Mouse (Mus musculus) ES-E14 (cell line): ENCODE measurements around the gene Zfand3. TPM values are rescaled to one million over a fixed set of nuclear protein-coding genes. Genes with fewer than 3 reads are reported as not detected.

ENCODE experiments used
- DNase-seq: peaks from one replicate; pipeline ENCODE4 v3.0.0-alpha.2; 2013; ENCODE audit warnings: low read depth, low spot score
- H3K27ac ChIP-seq: 2 replicates; pipeline ENCODE4 v1.5.1; 2012; ENCODE audit warnings: low read depth, mild to moderate bottlenecking, low read length, moderate library complexity, mixed read lengths; ENCODE audit not compliant: poor library complexity, insufficient read depth, severe bottlenecking
- H3K36me3 ChIP-seq: 2 replicates; pipeline ENCODE4 v1.6.1; 2012; ENCODE audit warnings: mild to moderate bottlenecking, low read length, moderate library complexity, mixed read lengths; ENCODE audit not compliant: control insufficient read depth, poor library complexity, insufficient read depth, severe bottlenecking
- H3K4me1 ChIP-seq, 2 experiments: fragments of 150-350 bp in 1 of 2; sonication (generic) in 1 of 2; 2 replicates each; pipeline ENCODE4 v1.6.1; 2012; ENCODE audit warnings: low read length in 2 of 2, mild to moderate bottlenecking in 1 of 2, mixed read lengths in 1 of 2; ENCODE audit not compliant: control insufficient read depth in 2 of 2, insufficient read depth in 2 of 2, poor library complexity in 1 of 2
- H3K4me3 ChIP-seq, 2 experiments: fragments of 150-350 bp in 1 of 2; sonication (generic) in 1 of 2; 2 replicates each; pipeline ENCODE4 v1.5.1; 2012; ENCODE audit warnings: low read length in 2 of 2, low read depth in 1 of 2, mild to moderate bottlenecking in 1 of 2, mixed read lengths in 1 of 2; ENCODE audit not compliant: insufficient read depth in 1 of 2, poor library complexity in 1 of 2, severe bottlenecking in 1 of 2
- H3K9ac ChIP-seq: 2 replicates; pipeline ENCODE4 v1.6.1; 2012; ENCODE audit warnings: low read depth, mild to moderate bottlenecking, low read length, mixed read lengths; ENCODE audit not compliant: poor library complexity, insufficient read depth, severe bottlenecking
- H3K9me3 ChIP-seq: fragments of 150-350 bp; sonication (generic); 2 replicates; pipeline ENCODE4 v1.6.1; 2012; ENCODE audit warnings: low read depth, mild to moderate bottlenecking, low read length; ENCODE audit not compliant: control insufficient read depth, insufficient read depth
- CHD2 ChIP-seq: IDR thresholded peaks from 2 replicates; pipeline ENCODE4 v1.6.1; 2014; ENCODE audit warnings: mild to moderate bottlenecking, low read depth, low read length, inconsistent platforms
- HCFC1 ChIP-seq: IDR thresholded peaks from 2 replicates; pipeline ENCODE4 v1.6.1; 2012; ENCODE audit warnings: low read length, inconsistent platforms, borderline replicate concordance; ENCODE audit not compliant: insufficient read depth
- MAFK ChIP-seq: IDR thresholded peaks from 2 replicates; pipeline ENCODE4 v1.6.1; 2014; ENCODE audit warnings: mild to moderate bottlenecking, low read depth, low read length, inconsistent platforms; ENCODE audit not compliant: insufficient read depth
- ZC3H11A ChIP-seq: IDR thresholded peaks from 2 replicates; pipeline ENCODE4 v1.6.1; 2012; ENCODE audit warnings: low read depth, mild to moderate bottlenecking, inconsistent platforms, low read length, borderline replicate concordance
- ZNF384 ChIP-seq: IDR thresholded peaks from 2 replicates; pipeline ENCODE4 v1.6.1; 2012; ENCODE audit warnings: low read depth, low read length, inconsistent platforms
- in situ Hi-C, 2 experiments: fragments of 600-800 bp; cut with MboI; formaldehyde crosslinking; loops; one replicate each; pipeline ENCODE4 v1.15.1; 2025; ENCODE audit warnings: low sequenced_read_pairs in 2 of 2, inconsistent platforms in 1 of 2; ENCODE audit not compliant: unreplicated experiment in 2 of 2
- total RNA-seq: library from RNA; depleted of rRNA; stranded (reverse); fragments of 300-350 nt; gene quantifications from 2 replicates; pipeline ENCODE4 v1.2.3, GENCODE M21; 2012

Gene Zfand3
- total RNA-seq, 1 experiment, result 43.3 TPM

DNA sequence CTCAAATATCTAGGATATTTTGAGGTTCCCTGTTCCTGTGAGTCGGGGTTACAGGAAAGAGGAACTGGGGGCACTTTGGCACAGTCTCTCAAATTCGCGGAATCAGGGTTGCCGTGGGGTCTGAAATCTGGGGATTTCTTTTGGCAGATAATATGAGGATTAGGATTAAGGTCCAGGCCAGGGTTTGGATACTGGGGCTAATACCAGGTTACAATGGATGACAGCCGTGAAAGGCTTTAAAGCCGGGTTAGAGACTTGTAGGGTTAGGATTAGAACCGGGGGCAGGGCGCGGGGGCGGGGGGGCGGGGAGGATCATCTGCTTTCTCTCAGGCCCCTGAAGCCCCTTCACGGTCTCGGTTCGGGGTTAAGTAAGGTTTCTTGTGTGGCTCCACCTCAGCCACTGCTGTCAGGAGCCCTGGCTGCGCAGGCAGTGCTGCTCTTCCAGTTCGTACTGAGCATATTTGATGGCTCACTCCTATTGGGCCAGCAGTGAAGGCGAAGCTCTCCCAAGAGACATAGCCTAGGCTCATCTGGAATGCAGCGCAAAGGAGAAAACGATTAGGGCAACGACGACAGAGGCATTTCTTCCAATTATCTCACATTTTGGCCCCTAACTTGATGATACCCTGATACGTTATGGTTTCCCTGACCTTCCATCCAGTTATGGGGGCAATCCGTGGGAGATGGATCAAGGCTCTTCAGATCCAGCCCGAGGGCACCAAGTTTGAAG, 5.8 kb upstream of the Zfand3 start:
- no peak overlapping the region for H3K4me3 ChIP-seq

GRCm38 (mm10) chr17:30005103-30005443, 540 bp downstream of the Zfand3 start:
- peak overlapping the region; percentile 94 to 100 for H3K4me3 ChIP-seq
- H3K4me1 ChIP-seq, result peaks cover 3 to 11% of the 10 kb centered on the region in 2 experiments; a peak in 1 of 4 replicates
- no peak for DNase-seq
- H3K9ac ChIP-seq, result peak overlapping the region; percentile 95
- no peaks in the 10 kb centered on the region for H3K9me3 ChIP-seq
- no peak for TF ChIP-seq CHD2
- no peak for TF ChIP-seq HCFC1
- in situ Hi-C loops, result no loop called here
- H3K36me3 ChIP-seq, result no peaks in the 10 kb centered on the region
- H3K27ac ChIP-seq, result peak overlapping the region; percentile 94

More for the DNA sequence above, 5.8 kb upstream of the Zfand3 start:
- Histone ChIP-seq H3K36me3 (no peaks in the 10 kb centered on the region), H3K27ac (no peak overlapping the region), H3K9ac (no peak overlapping the region), H3K9me3 (no peaks in the 10 kb centered on the region), H3K4me1 (peaks cover 2 to 3% of the 10 kb centered on the region in 2 experiments; a peak in 1 of 4 replicates)
- in situ Hi-C loops, result no loop called here
- TF ChIP-seq MAFK, result no peak
- no peak for TF ChIP-seq HCFC1
- no peak for TF ChIP-seq ZC3H11A
- no peak for TF ChIP-seq ZNF384
- TF ChIP-seq CHD2, result no peak
- DNase-seq, result no peak

DNA sequence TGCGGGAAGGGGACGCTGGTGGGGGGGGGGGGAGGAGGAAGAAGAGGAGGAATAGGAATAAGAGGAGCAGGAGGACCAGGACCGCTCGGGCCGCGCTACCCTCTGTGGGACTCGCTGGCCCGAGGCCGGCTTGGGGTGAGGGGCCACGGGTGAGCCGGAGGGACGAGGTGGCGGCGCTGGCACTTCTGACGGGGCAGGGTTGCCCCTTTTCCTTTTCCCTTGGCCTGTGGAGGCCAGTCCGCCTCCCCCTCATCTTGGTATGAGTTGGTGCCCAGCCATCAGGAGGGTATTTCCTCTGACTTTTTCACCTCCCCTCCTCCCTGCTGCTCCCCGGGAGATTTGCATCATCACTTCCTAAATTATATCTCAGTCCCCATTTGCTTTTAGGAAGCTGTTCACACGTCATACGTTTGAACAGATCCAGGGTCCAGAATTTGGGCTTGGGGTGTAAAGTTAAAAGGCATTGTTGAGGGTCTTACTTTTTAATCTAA, 963 bp downstream of the Zfand3 start:
- no peak for DNase-seq

DNA sequence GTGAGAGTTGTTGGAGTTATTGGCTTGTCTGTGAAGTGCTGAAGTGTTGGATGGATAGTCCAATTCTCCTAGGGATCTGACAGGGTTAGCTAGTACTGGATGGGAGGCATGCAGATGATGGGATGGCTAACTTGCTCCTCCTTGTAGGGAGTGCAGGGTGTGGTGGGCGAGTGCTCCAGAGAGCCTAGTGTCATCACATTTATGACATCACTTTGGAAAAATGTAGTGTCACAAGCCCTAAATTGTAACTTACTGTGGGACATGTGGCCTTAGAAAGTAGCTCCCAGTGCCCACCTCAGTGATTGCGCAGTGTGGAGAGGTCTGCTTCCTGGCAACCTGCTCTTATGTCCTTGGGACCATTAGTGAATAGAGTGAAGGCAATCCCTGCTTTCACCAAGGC, 2.3 kb downstream of the Zfand3 start:
- no peak for TF ChIP-seq ZC3H11A
- no peak for TF ChIP-seq HCFC1
- TF ChIP-seq MAFK, result no peak
- TF ChIP-seq CHD2, result no peak
- no peak for TF ChIP-seq ZNF384
- Histone ChIP-seq H3K9ac (no peak overlapping the region), H3K4me3 (no peak overlapping the region), H3K36me3 (no peaks in the 10 kb centered on the region), H3K27ac (no peak overlapping the region), H3K4me1 (peaks cover 3 to 11% of the 10 kb centered on the region in 2 experiments; a peak in 1 of 4 replicates), H3K9me3 (no peaks in the 10 kb centered on the region)
- in situ Hi-C loops, result no loop called here
- DNase-seq, result no peak

More for the DNA sequence above, 963 bp downstream of the Zfand3 start:
- no peaks in the 10 kb centered on the region for H3K9me3 ChIP-seq
- peaks cover 3 to 11% of the 10 kb centered on the region in 2 experiments; a peak in 1 of 4 replicates for H3K4me1 ChIP-seq
- H3K4me3 ChIP-seq, result peak overlapping the region; percentile 94 to 100
- TF ChIP-seq ZNF384 (no peak), HCFC1 (no peak), CHD2 (no peak), ZC3H11A (no peak)
- in situ Hi-C loops, result no loop called here
- H3K27ac ChIP-seq, result peak overlapping the region; percentile 94
- H3K36me3 ChIP-seq, result no peaks in the 10 kb centered on the region
- peak overlapping the region; percentile 95 for H3K9ac ChIP-seq

GRCm38 (mm10) chr17:30007883-30008282, 3.4 kb downstream of the Zfand3 start:
- Histone ChIP-seq H3K9me3 (no peaks in the 10 kb centered on the region), H3K4me3 (no peak overlapping the region), H3K9ac (no peak overlapping the region), H3K4me1 (peaks cover 3 to 11% of the 10 kb centered on the region in 2 experiments; a peak in 1 of 4 replicates), H3K27ac (no peak overlapping the region), H3K36me3 (no peaks in the 10 kb centered on the region; the same call in 1 of the 2 replicates)
- TF ChIP-seq ZC3H11A (no peak), CHD2 (no peak), MAFK (no peak), ZNF384 (no peak), HCFC1 (no peak)
- in situ Hi-C loops, result no loop called here
- no peak for DNase-seq
